Comparison of ENCODE assay signal across 12 mouse cellular contexts in the genomic region with DNA sequence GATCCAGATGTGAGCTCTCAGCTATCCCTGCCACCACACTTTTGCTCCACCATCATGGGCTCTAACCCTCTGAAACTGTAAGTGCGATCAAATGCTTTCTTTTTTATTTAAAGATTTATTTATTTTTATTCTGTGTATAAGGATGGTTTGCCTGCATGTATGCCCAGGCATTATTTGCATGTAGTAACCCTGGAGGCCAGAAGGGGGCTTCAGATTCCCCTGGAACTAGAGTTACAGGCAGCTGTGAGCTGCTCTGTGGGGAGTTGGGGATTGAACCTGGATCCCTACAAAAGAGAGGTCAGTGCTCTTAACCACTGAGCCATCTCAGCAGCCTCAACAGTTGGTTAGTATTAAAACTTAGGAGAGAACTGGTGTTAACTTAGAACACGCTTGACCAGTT. TPM values are rescaled to one million over a fixed set of nuclear protein-coding genes. Genes with fewer than 3 reads are reported as not detected.
DNase-seq lines count a peak whose midpoint lies in the region; ATAC-seq and TF ChIP-seq lines count a peak whose summit lies in the region.
"Had no signal": no experiment of that assay in that cellular context is flagged by ENCODE, and none has a peak within 500 bp of the region (broad histone marks: within the 10 kb centered on the region; RNA-seq: fewer than 3 reads in every experiment).

No protein-coding gene starts in this region.

- no peak overlapping the region for H3K27ac ChIP-seq in hindbrain, embryonic 11.5 days (ENCODE audit: low read depth, low read length)
- no peak overlapping the region for H3K27ac ChIP-seq in hindbrain, embryonic 13.5 days
- H3K27ac ChIP-seq in midbrain, postnatal 0 days (ENCODE audit: low read depth, low read length): no peak overlapping the region
- H3K27ac ChIP-seq in midbrain, embryonic 15.5 days: no peak overlapping the region
- H3K27ac ChIP-seq: embryonic facial prominence, embryonic 12.5 days; liver, embryonic 15.5 days; neural tube, embryonic 15.5 days had no signal

- no peak for ATAC-seq in hindbrain, embryonic 11.5 days (ENCODE audit: low FRiP score)
- no peak for ATAC-seq in hindbrain, embryonic 13.5 days (ENCODE audit: low FRiP score)
- no peak for ATAC-seq in midbrain, postnatal 0 days (ENCODE audit: low FRiP score)
- ATAC-seq in midbrain, embryonic 15.5 days (replicated peaks): no peak
- peak; percentile 55 for ATAC-seq in granulocyte monocyte progenitor cell, adult 5-6 weeks (replicated peaks; ENCODE audit: poor library complexity, severe bottlenecking)

- no peaks in the 10 kb centered on the region for H3K9me3 ChIP-seq in hindbrain, embryonic 11.5 days (ENCODE audit: control insufficient read depth, low read length)
- H3K9me3 ChIP-seq in hindbrain, embryonic 13.5 days: no peaks in the 10 kb centered on the region
- H3K9me3 ChIP-seq in midbrain, postnatal 0 days (ENCODE audit: low read length): no peaks in the 10 kb centered on the region
- H3K9me3 ChIP-seq in midbrain, embryonic 15.5 days: no peaks in the 10 kb centered on the region
- H3K9me3 ChIP-seq: embryonic facial prominence, embryonic 12.5 days; liver, embryonic 15.5 days; neural tube, embryonic 15.5 days had no signal

- H3K27me3 ChIP-seq in hindbrain, embryonic 11.5 days (ENCODE audit: control insufficient read depth, insufficient read depth, low read length): no peaks in the 10 kb centered on the region
- H3K27me3 ChIP-seq in hindbrain, embryonic 13.5 days: no peaks in the 10 kb centered on the region
- no peaks in the 10 kb centered on the region for H3K27me3 ChIP-seq in midbrain, postnatal 0 days (ENCODE audit: insufficient read depth, low read length)
- peaks cover 5% of the 10 kb centered on the region; the same call in 1 of the 2 replicates for H3K27me3 ChIP-seq in midbrain, embryonic 15.5 days (replicated peaks)
- H3K27me3 ChIP-seq: embryonic facial prominence, embryonic 12.5 days had no signal

- H3K4me2 ChIP-seq in hindbrain, embryonic 11.5 days (replicated peaks; ENCODE audit: low read depth, low read length): no peak overlapping the region
- H3K4me2 ChIP-seq in hindbrain, embryonic 13.5 days: no peak overlapping the region
- H3K4me2 ChIP-seq in midbrain, postnatal 0 days (ENCODE audit: low read depth, low read length, poor library complexity, severe bottlenecking): no peak overlapping the region
- H3K4me2 ChIP-seq in midbrain, embryonic 15.5 days: no peak overlapping the region
- H3K4me2 ChIP-seq: embryonic facial prominence, embryonic 12.5 days; liver, embryonic 15.5 days; neural tube, embryonic 15.5 days had no signal

- no peak overlapping the region for H3K4me3 ChIP-seq in hindbrain, embryonic 11.5 days (ENCODE audit: low read depth, low read length)
- no peak overlapping the region for H3K4me3 ChIP-seq in hindbrain, embryonic 13.5 days
- H3K4me3 ChIP-seq in midbrain, postnatal 0 days (ENCODE audit: low read depth, low read length): no peak overlapping the region
- H3K4me3 ChIP-seq in midbrain, embryonic 15.5 days: no peak overlapping the region
- H3K4me3 ChIP-seq: embryonic facial prominence, embryonic 12.5 days; liver, embryonic 15.5 days; neural tube, embryonic 15.5 days had no signal

- peak; percentile 40; the same call in 1 of the 2 replicates for TF ChIP-seq CTCF in midbrain, postnatal 0 days (IDR thresholded peaks at IDR 0.05)

- DNase-seq in hindbrain, embryonic 11.5 days (ENCODE audit: low spot score): peak; percentile 37
- no peak for DNase-seq in midbrain, postnatal 0 days (ENCODE audit: low spot score)
- peak; percentile 25 for DNase-seq in thymus, postnatal 25 days
- DNase-seq in heart, adult 18-20 months: no peak
- DNase-seq in left cerebral cortex, postnatal 25 days (ENCODE audit: low spot score in 2 of 2): no peak
- DNase-seq: gastrocnemius, postnatal 36 days had no signal

- H3K4me1 ChIP-seq in hindbrain, embryonic 11.5 days (replicated peaks; ENCODE audit: control insufficient read depth, insufficient read depth, low read length): no peaks in the 10 kb centered on the region
- peaks cover 5% of the 10 kb centered on the region; the same call in 1 of the 2 replicates for H3K4me1 ChIP-seq in hindbrain, embryonic 13.5 days (replicated peaks)
- no peaks in the 10 kb centered on the region for H3K4me1 ChIP-seq in midbrain, postnatal 0 days (ENCODE audit: insufficient read depth, low read length)
- H3K4me1 ChIP-seq in midbrain, embryonic 15.5 days: no peaks in the 10 kb centered on the region
- H3K4me1 ChIP-seq: embryonic facial prominence, embryonic 12.5 days; liver, embryonic 15.5 days had no signal

- H3K36me3 ChIP-seq in hindbrain, embryonic 11.5 days (ENCODE audit: control insufficient read depth, insufficient read depth, low read length): no peaks in the 10 kb centered on the region
- no peaks in the 10 kb centered on the region for H3K36me3 ChIP-seq in hindbrain, embryonic 13.5 days
- H3K36me3 ChIP-seq in midbrain, postnatal 0 days (ENCODE audit: insufficient read depth, low read length): no peaks in the 10 kb centered on the region
- H3K36me3 ChIP-seq in midbrain, embryonic 15.5 days (replicated peaks): no peaks in the 10 kb centered on the region
- H3K36me3 ChIP-seq: embryonic facial prominence, embryonic 12.5 days; liver, embryonic 15.5 days; neural tube, embryonic 15.5 days had no signal

- intact Hi-C loops in left cerebral cortex, postnatal 25 days (cut with DNase I): loop anchor here (10.0 kb wide), 1 partner anchor 483 kb away; no protein-coding TSS in a partner anchor

- H3K9ac ChIP-seq in hindbrain, embryonic 11.5 days (ENCODE audit: low read depth, low read length): no peak overlapping the region
- H3K9ac ChIP-seq in hindbrain, embryonic 13.5 days: no peak overlapping the region
- no peak overlapping the region for H3K9ac ChIP-seq in midbrain, postnatal 0 days (replicated peaks; ENCODE audit: low read length, poor library complexity, severe bottlenecking)
- H3K9ac ChIP-seq in midbrain, embryonic 15.5 days: no peak overlapping the region
- H3K9ac ChIP-seq: embryonic facial prominence, embryonic 12.5 days; liver, embryonic 15.5 days; neural tube, embryonic 15.5 days had no signal

- WGBS in hindbrain, embryonic 11.5 days: 86% methylated on average over 2 of the region's 2 CpGs
- whole genome bisulfite sequencing in hindbrain, embryonic 13.5 days: 84% methylated on average over 2 of the region's 2 CpGs
- whole genome bisulfite sequencing in midbrain, postnatal 0 days: 81% methylated on average over 2 of the region's 2 CpGs
- 91% methylated on average over 2 of the region's 2 CpGs for WGBS in midbrain, embryonic 15.5 days

RNA-seq across cellular contexts. Expression of gene Bbs5, which starts 15.5 kb away (rescaled TPM):
- polyA plus RNA-seq in hindbrain, embryonic 11.5 days (2014; fragmentation: Nextera tagmentation; extraction: Ambion mirVana): 20.2 and 21.9 TPM in 2 replicates
- 23.5 and 28.1 TPM in 2 replicates for polyA plus RNA-seq in hindbrain, embryonic 13.5 days (2015; fragmentation: Nextera tagmentation; extraction: Ambion mirVana)
- total RNA-seq in midbrain, postnatal 0 days (2014; rRNA removed): 17.2 and 25.3 TPM in 2 replicates
- polyA plus RNA-seq in midbrain, postnatal 0 days (2015; fragmentation: Nextera tagmentation; extraction: Ambion mirVana): 27.3 and 28.4 TPM in 2 replicates
- 20.3 and 25.2 TPM in 2 replicates for polyA plus RNA-seq in midbrain, embryonic 15.5 days (2015; fragmentation: Nextera tagmentation; extraction: Ambion mirVana)
- 18.0 and 19.5 TPM in 2 replicates for total RNA-seq in granulocyte monocyte progenitor cell, adult 5-6 weeks (2014; fragmentation: Nextera tagmentation)
- 5.2 and 8.7 TPM in 2 replicates for total RNA-seq in granulocyte monocyte progenitor cell, adult 5-6 weeks (2017)
- total RNA-seq in heart, adult 18-20 months (2021): 1 to 10 TPM; 4.3 to 4.4 TPM
- 10 to 100 TPM; 22.6 to 28.3 TPM for total RNA-seq in left cerebral cortex, postnatal 25 days (2021)

RNA-seq across cellular contexts. Expression of gene Klhl41, which starts 38.5 kb away (rescaled TPM):
- 0.82 and 2.0 TPM in 2 replicates for polyA plus RNA-seq in hindbrain, embryonic 11.5 days (2014; fragmentation: Nextera tagmentation; extraction: Ambion mirVana)
- polyA plus RNA-seq in hindbrain, embryonic 13.5 days (2015; fragmentation: Nextera tagmentation; extraction: Ambion mirVana): 0.36 and 0.48 TPM in 2 replicates
- not detected in 2 replicates for total RNA-seq in midbrain, postnatal 0 days (2014; rRNA removed)
- polyA plus RNA-seq in midbrain, postnatal 0 days (2015; fragmentation: Nextera tagmentation; extraction: Ambion mirVana): 0.11 TPM in 1 of 2 replicates, not detected in the other
- 0.23 and 0.37 TPM in 2 replicates for polyA plus RNA-seq in midbrain, embryonic 15.5 days (2015; fragmentation: Nextera tagmentation; extraction: Ambion mirVana)
- total RNA-seq in granulocyte monocyte progenitor cell, adult 5-6 weeks (2014; fragmentation: Nextera tagmentation): not detected in 2 replicates
- total RNA-seq in granulocyte monocyte progenitor cell, adult 5-6 weeks (2017): 0.09 and 0.26 TPM in 2 replicates
- total RNA-seq in heart, adult 18-20 months (2021): 10 to 100 TPM; 74.2 to 74.4 TPM
- under 1 TPM; 0.85 to 0.87 TPM for total RNA-seq in left cerebral cortex, postnatal 25 days (2021)

RNA-seq across cellular contexts. Expression of gene Lrp2, which starts 45.6 kb away (rescaled TPM):
- polyA plus RNA-seq in hindbrain, embryonic 11.5 days (2014; fragmentation: Nextera tagmentation; extraction: Ambion mirVana): 2.7 and 2.9 TPM in 2 replicates
- polyA plus RNA-seq in hindbrain, embryonic 13.5 days (2015; fragmentation: Nextera tagmentation; extraction: Ambion mirVana): 0.98 and 1.3 TPM in 2 replicates
- 2.3 and 2.9 TPM in 2 replicates for total RNA-seq in midbrain, postnatal 0 days (2014; rRNA removed)
- polyA plus RNA-seq in midbrain, postnatal 0 days (2015; fragmentation: Nextera tagmentation; extraction: Ambion mirVana): 0.22 and 0.31 TPM in 2 replicates
- 1.2 TPM in 2 replicates for polyA plus RNA-seq in midbrain, embryonic 15.5 days (2015; fragmentation: Nextera tagmentation; extraction: Ambion mirVana)
- total RNA-seq in granulocyte monocyte progenitor cell, adult 5-6 weeks (2014; fragmentation: Nextera tagmentation): not detected in 2 replicates
- 0.22 TPM in 1 of 2 replicates, not detected in the other for total RNA-seq in granulocyte monocyte progenitor cell, adult 5-6 weeks (2017)
- 1 to 10 TPM in 1 of 2 experiments, under 1 TPM in 1; 0.72 to 1.4 TPM for total RNA-seq in heart, adult 18-20 months (2021)
- total RNA-seq in left cerebral cortex, postnatal 25 days (2021): under 1 TPM; 0.14 to 0.44 TPM
- total RNA-seq: gastrocnemius, postnatal 36 days had no signal

Comparison
In these comparisons a context has a peak if more than half of its experiments do, and no peak if none do; other contexts are left out.
1. DNase-seq: peak in hindbrain, embryonic 11.5 days (single experiment) and thymus, postnatal 25 days (single experiment); none in midbrain, postnatal 0 days (single experiment), heart, adult 18-20 months (0 of 2) and left cerebral cortex, postnatal 25 days (0 of 2).
2. RNA of gene Klhl41, which starts 38.5 kb away (total RNA-seq): 74.2 to 74.4 TPM in heart, adult 18-20 months; 0.85 to 0.87 TPM in left cerebral cortex, postnatal 25 days, 0.09 to 0.26 TPM in granulocyte monocyte progenitor cell, adult 5-6 weeks and not detected in midbrain, postnatal 0 days; every median in the first group is over 10 times any median in the second.